Mouse (Mus musculus) lung, adult 2 months (tissue): ENCODE measurements at regions not wholly inside any gene's neighbourhood (a gene's known extent, or its start where the extent isn't known, plus 50 kb on each side); places are given as distances from the start of the nearest gene placed in this dataset.

Experiments
- DNase-seq: peaks from one replicate; pipeline ENCODE4 v3.0.0; 2022
- H3K4me1 ChIP-seq: fragments of 200-500 bp; 2 replicates; pipeline ENCODE4 v1.6.1; 2011; ENCODE audit warnings: low read length; ENCODE audit not compliant: control insufficient read depth, insufficient read depth
- H3K4me3 ChIP-seq: fragments of 200-500 bp; replicated peaks from 2 replicates; pipeline ENCODE3; 2011; ENCODE audit warnings: low read depth, mild to moderate bottlenecking, control low read depth, low read length; ENCODE audit errors: extremely low read depth
- CTCF ChIP-seq: fragments of 200-500 bp; IDR thresholded peaks from 2 replicates; pipeline ENCODE4 v1.5.1; 2011; ENCODE audit warnings: mild to moderate bottlenecking, low read length, control low read depth; ENCODE audit not compliant: insufficient read depth
- POLR2A ChIP-seq: fragments of 200-500 bp; IDR thresholded peaks from 2 replicates; pipeline ENCODE4 v1.6.1; 2011; ENCODE audit warnings: low read depth, mild to moderate bottlenecking, control low read depth, low read length, borderline replicate concordance; ENCODE audit errors: extremely low read depth
- WGBS: fragments of 180-500 bp; shearing (Covaris S2); methylation state at CpG from one replicate; pipeline ENCODE4 v1.1.7; 2018; 5-methylcytosine and 5-hydroxymethylcytosine counted together

- Histone ChIP-seq H3K4me3 (no peak overlapping the region), H3K4me1 (no peaks in the 10 kb centered on the region)
- WGBS = 60% methylated on average over 2 of the region's 2 CpGs
- no peak for DNase-seq
- TF ChIP-seq CTCF = no peak
- TF ChIP-seq POLR2A = no peak
Observed at GRCm38 (mm10) chr7:71242379-71242911, 108.8 kb downstream of the Gm10295 start.

- Histone ChIP-seq H3K4me3 (no peak overlapping the region), H3K4me1 (no peaks in the 10 kb centered on the region)
- 61% methylated on average over 3 of the region's 3 CpGs for WGBS
- no peak for TF ChIP-seq CTCF
- no peak for TF ChIP-seq POLR2A
- no peak for DNase-seq
Observed at GRCm38 (mm10) chr7:71239207-71239606, 112.1 kb downstream of the Gm10295 start.

GRCm38 (mm10) chr7:71236334-71236733 is 115.0 kb downstream of the Gm10295 start:
- WGBS = 43% methylated on average over 1 of the region's 1 CpGs
- TF ChIP-seq CTCF (no peak), POLR2A (no peak)
- H3K4me1 ChIP-seq = peaks cover 6% of the 10 kb centered on the region
- DNase-seq = no peak
- H3K4me3 ChIP-seq = no peak overlapping the region

GRCm38 (mm10) chr7:71234176-71234769 is 117.0 kb downstream of the Gm10295 start:
- no peak for DNase-seq
- Histone ChIP-seq H3K4me3 (no peak overlapping the region), H3K4me1 (peaks cover 6% of the 10 kb centered on the region)
- no peak for TF ChIP-seq POLR2A
- no peak for TF ChIP-seq CTCF
- WGBS = 60% methylated on average over 5 of the region's 5 CpGs

GRCm38 (mm10) chr7:71232821-71233815 is 118.2 kb downstream of the Gm10295 start:
- no peak overlapping the region for H3K4me3 ChIP-seq
- peaks cover 6% of the 10 kb centered on the region for H3K4me1 ChIP-seq
- 32% methylated on average over 8 of the region's 8 CpGs for WGBS
- no peak for TF ChIP-seq CTCF
- no peak for TF ChIP-seq POLR2A
- no peak for DNase-seq

- no peak for TF ChIP-seq POLR2A
- TF ChIP-seq CTCF = no peak
- 54% methylated on average over 4 of the region's 4 CpGs for WGBS
- Histone ChIP-seq H3K4me1 (peaks cover 6% of the 10 kb centered on the region), H3K4me3 (no peak overlapping the region)
- no peak for DNase-seq
Observed at GRCm38 (mm10) chr7:71230901-71231477, 120.3 kb downstream of the Gm10295 start.

GRCm38 (mm10) chr7:71229183-71229582 is 122.1 kb downstream of the Gm10295 start:
- Histone ChIP-seq H3K4me1 (peaks cover 6% of the 10 kb centered on the region), H3K4me3 (no peak overlapping the region)
- TF ChIP-seq CTCF = no peak
- TF ChIP-seq POLR2A = no peak
- no peak for DNase-seq
- WGBS = 42% methylated on average over 3 of the region's 3 CpGs

- 74% methylated on average over 9 of the region's 9 CpGs for WGBS
- no peaks in the 10 kb centered on the region for H3K4me1 ChIP-seq
- no peak for TF ChIP-seq POLR2A
- TF ChIP-seq CTCF = no peak
- DNase-seq = no peak
- no peak overlapping the region for H3K4me3 ChIP-seq
Observed at GRCm38 (mm10) chr7:71224320-71224865, 126.9 kb downstream of the Gm10295 start.
